Mouse (Mus musculus): ENCODE results near the gene Slc9a1. TPM values are rescaled to one million over a fixed set of nuclear protein-coding genes. Genes with fewer than 3 reads are reported as not detected.

The Slc9a1 gene
- polyA plus RNA-seq, 1 experiment from 2014 or later: 5.8 TPM

DNA sequence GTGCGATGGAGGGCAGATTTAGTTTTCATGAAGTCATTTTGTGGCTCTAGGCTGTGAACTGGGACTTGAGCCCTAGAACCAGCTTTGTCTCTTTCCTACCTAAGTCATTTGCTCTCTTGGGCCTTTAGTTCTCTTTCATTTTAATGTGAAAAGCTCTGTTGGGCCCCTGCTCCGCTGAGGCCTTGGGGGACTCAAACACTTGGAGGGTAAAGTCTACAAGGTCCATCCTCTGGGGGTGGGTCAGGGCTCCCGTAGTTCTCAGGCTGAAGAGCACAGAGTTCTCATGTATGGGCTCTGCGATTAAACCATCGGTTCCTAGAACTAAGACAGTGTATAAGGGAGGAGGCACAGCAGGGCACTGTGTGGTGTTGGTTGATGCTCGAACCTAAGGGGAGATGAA, 11.0 kb downstream of the Slc9a1 start:
- Histone ChIP-seq H3K36me3 (ENCODE audit: control insufficient read depth, insufficient read depth, low read length) (no peaks in the 10 kb centered on the region), H3K9me3 (ENCODE audit: control insufficient read depth, low read length) (no peaks in the 10 kb centered on the region), H3K27ac (ENCODE audit: low read depth, low read length) (no peak overlapping the region), H3K27me3 (ENCODE audit: control insufficient read depth, insufficient read depth, low read length) (no peaks in the 10 kb centered on the region), H3K4me3 (ENCODE audit: low read depth, low read length) (no peak overlapping the region), H3K9ac (ENCODE audit: low read depth, low read length) (no peak overlapping the region), H3K4me1 (replicated peaks; ENCODE audit: control insufficient read depth, insufficient read depth, low read length) (peaks cover 8% of the 10 kb centered on the region), H3K4me2 (replicated peaks; ENCODE audit: low read depth, low read length) (no peak overlapping the region)
- WGBS: 62% methylated on average over 6 of the region's 6 CpGs
- ATAC-seq (ENCODE audit: low FRiP score) (no peak), DNase-seq (ENCODE audit: low spot score) (no peak)

DNA sequence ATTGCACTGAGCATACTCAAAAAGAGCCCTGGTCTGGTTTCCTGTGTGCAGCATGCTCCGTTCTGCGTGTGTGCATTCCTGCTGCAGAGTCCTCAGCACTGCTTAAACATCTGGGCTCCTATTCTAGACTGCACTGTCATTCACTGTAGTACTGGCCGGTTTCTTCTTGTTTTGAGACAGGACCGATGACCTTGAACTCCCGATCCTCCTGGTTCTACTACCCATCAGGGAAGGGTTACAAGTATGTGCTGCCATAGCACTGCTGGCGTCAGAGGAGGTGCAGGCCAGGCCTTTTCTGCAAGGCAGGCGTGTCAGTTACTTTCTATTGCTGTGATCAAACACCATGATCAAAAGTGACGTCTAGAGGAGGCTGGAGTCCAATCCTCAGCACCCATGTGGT, 11.6 kb downstream of the Slc9a1 start:
- no peaks in the 10 kb centered on the region for H3K36me3 ChIP-seq (ENCODE audit: control insufficient read depth, insufficient read depth, low read length)
- DNase-seq (ENCODE audit: low spot score) (no peak), ATAC-seq (ENCODE audit: low FRiP score) (no peak)
- 68% methylated on average over 8 of the region's 8 CpGs for WGBS
- H3K9me3 ChIP-seq (ENCODE audit: control insufficient read depth, low read length): no peaks in the 10 kb centered on the region
- H3K4me2 ChIP-seq (replicated peaks; ENCODE audit: low read depth, low read length): no peak overlapping the region
- peaks cover 5% of the 10 kb centered on the region for H3K4me1 ChIP-seq (replicated peaks; ENCODE audit: control insufficient read depth, insufficient read depth, low read length)
- no peak overlapping the region for H3K4me3 ChIP-seq (ENCODE audit: low read depth, low read length)
- no peak overlapping the region for H3K9ac ChIP-seq (ENCODE audit: low read depth, low read length)
- H3K27me3 ChIP-seq (ENCODE audit: control insufficient read depth, insufficient read depth, low read length): no peaks in the 10 kb centered on the region
- H3K27ac ChIP-seq (ENCODE audit: low read depth, low read length): no peak overlapping the region

GRCm38 (mm10) chr4:133386061-133386797, 16.7 kb downstream of the Slc9a1 start:
- DNase-seq (ENCODE audit: low spot score): no peak
- Histone ChIP-seq H3K36me3 (ENCODE audit: control insufficient read depth, insufficient read depth, low read length) (no peaks in the 10 kb centered on the region), H3K27me3 (ENCODE audit: control insufficient read depth, insufficient read depth, low read length) (no peaks in the 10 kb centered on the region), H3K4me1 (replicated peaks; ENCODE audit: control insufficient read depth, insufficient read depth, low read length) (no peaks in the 10 kb centered on the region), H3K27ac (ENCODE audit: low read depth, low read length) (no peak overlapping the region), H3K4me3 (ENCODE audit: low read depth, low read length) (no peak overlapping the region), H3K4me2 (replicated peaks; ENCODE audit: low read depth, low read length) (no peak overlapping the region), H3K9me3 (ENCODE audit: control insufficient read depth, low read length) (no peaks in the 10 kb centered on the region), H3K9ac (ENCODE audit: low read depth, low read length) (no peak overlapping the region)
- no peak for ATAC-seq (ENCODE audit: low FRiP score)
- 72% methylated on average over 7 of the region's 7 CpGs for WGBS

DNA sequence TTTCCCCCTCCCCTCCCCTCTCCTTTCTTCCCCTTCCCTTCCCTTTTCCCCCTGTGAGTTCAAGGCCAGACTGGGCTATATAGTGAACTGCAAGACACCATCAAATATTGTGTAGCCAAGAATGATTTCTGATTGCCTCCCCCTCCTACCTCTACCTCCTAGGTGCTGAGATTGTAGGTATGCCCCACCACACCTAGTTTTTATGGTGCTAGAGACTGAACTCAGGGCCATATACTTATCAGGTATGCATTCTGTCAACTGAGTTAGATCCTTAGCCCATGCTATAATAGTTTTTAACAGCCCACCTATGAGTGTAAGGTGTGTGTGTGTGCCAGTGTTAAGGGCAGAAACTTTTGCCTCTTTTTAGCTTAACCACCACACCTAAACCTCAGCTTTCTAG, 17.5 kb downstream of the Slc9a1 start:
- Histone ChIP-seq H3K27ac (ENCODE audit: low read depth, low read length) (no peak overlapping the region), H3K9me3 (ENCODE audit: control insufficient read depth, low read length) (no peaks in the 10 kb centered on the region), H3K4me2 (replicated peaks; ENCODE audit: low read depth, low read length) (no peak overlapping the region), H3K27me3 (ENCODE audit: control insufficient read depth, insufficient read depth, low read length) (no peaks in the 10 kb centered on the region), H3K36me3 (ENCODE audit: control insufficient read depth, insufficient read depth, low read length) (no peaks in the 10 kb centered on the region), H3K9ac (ENCODE audit: low read depth, low read length) (no peak overlapping the region), H3K4me1 (replicated peaks; ENCODE audit: control insufficient read depth, insufficient read depth, low read length) (no peaks in the 10 kb centered on the region), H3K4me3 (ENCODE audit: low read depth, low read length) (no peak overlapping the region)
- ATAC-seq (ENCODE audit: low FRiP score) (no peak), DNase-seq (ENCODE audit: low spot score) (no peak)

GRCm38 (mm10) chr4:133388781-133389552, 19.5 kb downstream of the Slc9a1 start:
- 87% methylated on average over 16 of the region's 16 CpGs for WGBS
- ATAC-seq (ENCODE audit: low FRiP score): no peak
- no peak overlapping the region for H3K27ac ChIP-seq (ENCODE audit: low read depth, low read length)

GRCm38 (mm10) chr4:133390042-133390441, 20.5 kb downstream of the Slc9a1 start:
- no peak overlapping the region for H3K27ac ChIP-seq (ENCODE audit: low read depth, low read length)

More at GRCm38 (mm10) chr4:133388781-133389552, 19.5 kb downstream of the Slc9a1 start:
- Histone ChIP-seq H3K4me1 (replicated peaks; ENCODE audit: control insufficient read depth, insufficient read depth, low read length) (no peaks in the 10 kb centered on the region), H3K9me3 (ENCODE audit: control insufficient read depth, low read length) (no peaks in the 10 kb centered on the region), H3K4me2 (replicated peaks; ENCODE audit: low read depth, low read length) (no peak overlapping the region), H3K4me3 (ENCODE audit: low read depth, low read length) (no peak overlapping the region), H3K9ac (ENCODE audit: low read depth, low read length) (no peak overlapping the region), H3K27me3 (ENCODE audit: control insufficient read depth, insufficient read depth, low read length) (no peaks in the 10 kb centered on the region), H3K36me3 (ENCODE audit: control insufficient read depth, insufficient read depth, low read length) (no peaks in the 10 kb centered on the region)
- no peak for DNase-seq (ENCODE audit: low spot score)

DNA sequence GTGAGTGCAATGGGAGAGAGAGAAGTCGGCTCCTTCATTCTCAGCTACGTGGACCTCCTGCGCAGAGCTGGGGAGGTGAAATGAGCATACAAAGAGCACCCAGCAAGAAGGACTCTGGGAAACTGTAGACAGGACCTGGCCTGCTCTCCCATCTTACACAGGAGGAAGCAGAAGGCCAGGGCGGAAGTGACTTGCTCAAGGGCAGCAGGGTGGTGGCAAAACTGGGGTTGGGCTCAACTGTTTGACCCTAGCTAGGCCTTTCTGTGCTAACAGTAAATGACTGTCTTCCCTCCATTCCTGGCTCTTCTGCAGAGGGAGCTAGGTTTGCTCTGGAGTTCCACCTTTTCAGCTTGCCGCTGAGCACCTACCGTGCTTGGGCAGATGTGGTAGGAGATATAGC, 21.1 kb downstream of the Slc9a1 start:
- no peak overlapping the region for H3K4me3 ChIP-seq (ENCODE audit: low read depth, low read length)
- no peaks in the 10 kb centered on the region for H3K36me3 ChIP-seq (ENCODE audit: control insufficient read depth, insufficient read depth, low read length)
- peaks cover under 1% of the 10 kb centered on the region; the same call in 1 of the 2 replicates for H3K4me1 ChIP-seq (replicated peaks; ENCODE audit: control insufficient read depth, insufficient read depth, low read length)
- WGBS: 93% methylated on average over 6 of the region's 6 CpGs
- ATAC-seq (ENCODE audit: low FRiP score) (no peak), DNase-seq (ENCODE audit: low spot score) (no peak)
- H3K27ac ChIP-seq (ENCODE audit: low read depth, low read length): no peak overlapping the region
- H3K27me3 ChIP-seq (ENCODE audit: control insufficient read depth, insufficient read depth, low read length): no peaks in the 10 kb centered on the region
- no peak overlapping the region for H3K9ac ChIP-seq (ENCODE audit: low read depth, low read length)
- H3K4me2 ChIP-seq (replicated peaks; ENCODE audit: low read depth, low read length): no peak overlapping the region
- H3K9me3 ChIP-seq (ENCODE audit: control insufficient read depth, low read length): no peaks in the 10 kb centered on the region

More at GRCm38 (mm10) chr4:133390042-133390441, 20.5 kb downstream of the Slc9a1 start:
- H3K9me3 ChIP-seq (ENCODE audit: control insufficient read depth, low read length): no peaks in the 10 kb centered on the region
- no peaks in the 10 kb centered on the region; the same call in 1 of the 2 replicates for H3K4me1 ChIP-seq (replicated peaks; ENCODE audit: control insufficient read depth, insufficient read depth, low read length)
- ATAC-seq (ENCODE audit: low FRiP score) (no peak), DNase-seq (ENCODE audit: low spot score) (no peak)
- H3K4me3 ChIP-seq (ENCODE audit: low read depth, low read length): no peak overlapping the region
- H3K36me3 ChIP-seq (ENCODE audit: control insufficient read depth, insufficient read depth, low read length): no peaks in the 10 kb centered on the region
- H3K4me2 ChIP-seq (replicated peaks; ENCODE audit: low read depth, low read length): no peak overlapping the region
- 94% methylated on average over 2 of the region's 2 CpGs for WGBS
- no peak overlapping the region for H3K9ac ChIP-seq (ENCODE audit: low read depth, low read length)
- H3K27me3 ChIP-seq (ENCODE audit: control insufficient read depth, insufficient read depth, low read length): no peaks in the 10 kb centered on the region

- H3K27ac ChIP-seq (ENCODE audit: low read depth, low read length): no peak overlapping the region
- 87% methylated on average over 18 of the region's 18 CpGs for WGBS
- ATAC-seq (ENCODE audit: low FRiP score): no peak
- no peaks in the 10 kb centered on the region for H3K36me3 ChIP-seq (ENCODE audit: control insufficient read depth, insufficient read depth, low read length)
- DNase-seq (ENCODE audit: low spot score): no peak
- peaks cover 6% of the 10 kb centered on the region; the same call in 1 of the 2 replicates for H3K4me1 ChIP-seq (replicated peaks; ENCODE audit: control insufficient read depth, insufficient read depth, low read length)
- no peaks in the 10 kb centered on the region for H3K9me3 ChIP-seq (ENCODE audit: control insufficient read depth, low read length)
- H3K27me3 ChIP-seq (ENCODE audit: control insufficient read depth, insufficient read depth, low read length): no peaks in the 10 kb centered on the region
- H3K9ac ChIP-seq (ENCODE audit: low read depth, low read length): no peak overlapping the region
- H3K4me3 ChIP-seq (ENCODE audit: low read depth, low read length): no peak overlapping the region
- H3K4me2 ChIP-seq (replicated peaks; ENCODE audit: low read depth, low read length): no peak overlapping the region
These were observed 21.9 kb downstream of the Slc9a1 start for GRCm38 (mm10) chr4:133391185-133392040.

Data from hindbrain, embryonic 11.5 days (tissue).